Mouse (Mus musculus): ENCODE data around the gene Noxo1.
"Not testable (repeated sequence)": the region's sequence is repeated elsewhere in the genome, so short reads cannot be mapped to it uniquely, and the experiment has no call there.

Noxo1 gene

DNA sequence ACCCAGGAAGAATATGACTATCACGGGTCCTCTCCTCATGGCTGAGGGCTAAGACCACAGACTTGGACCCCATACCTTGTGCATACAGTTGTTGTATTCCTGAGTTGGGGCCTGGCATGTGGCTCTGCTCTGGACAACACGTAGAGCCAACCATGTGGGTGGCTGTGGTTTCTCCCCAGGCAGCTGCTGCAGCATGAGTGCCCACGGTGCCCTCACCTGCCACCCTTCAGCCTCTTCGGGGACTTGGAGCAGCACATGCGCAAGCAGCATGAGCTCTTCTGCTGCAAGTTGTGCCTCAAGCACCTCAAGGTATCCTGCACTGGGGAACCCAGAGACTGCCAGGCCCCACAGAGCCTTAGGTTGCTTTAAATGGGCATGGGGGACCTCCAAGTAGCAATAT, 19.2 kb upstream of the Noxo1 start:
- DNase-seq (ENCODE audit: extremely low read depth, low read depth): no peak

DNA sequence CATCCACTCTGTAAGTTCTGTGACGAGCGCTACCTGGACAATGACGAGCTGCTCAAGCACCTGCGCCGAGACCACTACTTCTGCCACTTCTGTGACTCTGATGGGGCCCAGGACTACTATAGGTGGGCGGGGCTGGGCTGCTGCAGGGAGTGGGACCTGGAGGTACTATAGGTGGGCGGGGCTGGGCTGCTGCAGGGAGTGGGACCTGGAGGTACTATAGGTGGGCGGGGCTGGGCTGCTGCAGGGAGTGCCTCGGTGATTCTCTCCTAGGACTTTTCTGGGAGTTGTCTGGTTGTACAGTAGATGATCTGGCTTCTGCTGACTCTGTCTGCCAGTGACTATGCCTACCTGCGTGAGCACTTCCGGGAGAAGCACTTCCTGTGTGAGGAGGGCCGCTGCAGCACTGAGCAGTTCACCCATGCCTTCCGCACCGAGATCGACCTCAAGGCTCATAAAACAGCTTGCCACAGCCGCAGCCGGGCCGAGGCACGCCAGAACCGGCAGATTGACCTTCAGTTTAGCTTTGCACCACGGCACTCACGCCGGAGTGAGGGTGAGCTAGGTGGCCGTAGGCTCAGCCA, 18.4 kb upstream of the Noxo1 start:
- DNase-seq (ENCODE audit: extremely low read depth, low read depth): no peak

DNA sequence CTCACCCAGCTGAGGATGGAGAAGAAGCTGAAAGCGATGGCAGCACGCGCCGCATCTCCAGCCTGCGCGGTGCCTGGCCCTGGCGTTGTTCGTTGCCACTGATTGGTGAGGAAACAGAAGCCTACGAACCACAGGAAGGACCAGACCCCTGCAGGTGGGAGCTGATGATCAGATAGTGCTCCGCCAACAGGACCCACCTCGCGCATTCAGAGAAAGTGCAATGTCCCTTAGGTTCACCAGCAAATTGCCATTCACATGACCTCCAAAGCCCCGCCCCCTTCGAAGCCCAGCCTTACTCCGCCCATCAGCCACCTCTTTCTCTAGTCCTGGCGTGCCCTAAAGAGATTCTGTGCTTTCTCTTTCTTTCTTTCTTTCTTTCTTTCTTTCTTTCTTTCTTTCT, 9.5 kb upstream of the Noxo1 start:
- DNase-seq (ENCODE audit: extremely low read depth, low read depth): peak; percentile 36

DNA sequence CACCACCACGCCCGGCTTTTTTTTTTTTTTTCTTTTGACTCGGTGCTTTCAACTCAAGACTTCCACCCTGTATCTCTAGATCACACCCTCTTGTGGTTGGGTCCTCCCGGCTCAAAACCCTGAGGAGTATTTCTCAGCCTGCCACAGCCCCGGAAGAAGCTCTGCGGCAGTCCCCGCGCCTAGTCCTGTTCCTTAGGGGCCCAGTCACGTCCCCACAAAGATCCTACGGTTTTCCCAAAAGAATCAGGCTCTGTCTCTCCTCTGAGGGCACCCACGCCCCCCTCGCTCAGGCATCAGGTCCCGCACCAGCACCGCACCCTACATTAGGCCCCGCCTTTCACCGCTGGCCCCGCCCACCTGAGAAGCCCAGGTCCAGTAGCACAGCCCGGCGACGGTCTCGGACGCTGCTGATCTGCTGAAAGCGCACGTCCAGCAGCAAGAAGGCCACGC, 8.9 kb upstream of the Noxo1 start:
- DNase-seq (ENCODE audit: extremely low read depth, low read depth): peak; percentile 76

DNA sequence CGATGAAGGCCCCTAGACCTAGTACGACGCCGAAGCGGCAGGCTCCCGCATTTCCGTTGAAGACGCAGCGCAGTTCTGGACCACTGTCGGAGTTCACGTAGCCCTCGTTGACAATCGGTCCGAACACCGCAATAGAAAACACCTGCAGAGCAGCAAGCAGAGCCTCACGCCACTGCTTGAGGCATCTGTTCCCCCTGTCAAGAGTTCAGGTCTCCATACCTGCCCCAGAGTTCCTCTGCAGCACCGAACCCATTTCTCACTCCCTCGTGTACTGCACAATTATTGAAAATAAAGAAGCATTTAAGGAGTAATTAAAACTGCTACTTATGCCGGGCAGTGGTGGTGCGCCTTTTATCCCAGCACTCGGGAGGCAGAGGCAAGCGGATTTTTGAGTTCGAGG, 8.4 kb upstream of the Noxo1 start:
- DNase-seq (ENCODE audit: extremely low read depth, low read depth): no peak

DNA sequence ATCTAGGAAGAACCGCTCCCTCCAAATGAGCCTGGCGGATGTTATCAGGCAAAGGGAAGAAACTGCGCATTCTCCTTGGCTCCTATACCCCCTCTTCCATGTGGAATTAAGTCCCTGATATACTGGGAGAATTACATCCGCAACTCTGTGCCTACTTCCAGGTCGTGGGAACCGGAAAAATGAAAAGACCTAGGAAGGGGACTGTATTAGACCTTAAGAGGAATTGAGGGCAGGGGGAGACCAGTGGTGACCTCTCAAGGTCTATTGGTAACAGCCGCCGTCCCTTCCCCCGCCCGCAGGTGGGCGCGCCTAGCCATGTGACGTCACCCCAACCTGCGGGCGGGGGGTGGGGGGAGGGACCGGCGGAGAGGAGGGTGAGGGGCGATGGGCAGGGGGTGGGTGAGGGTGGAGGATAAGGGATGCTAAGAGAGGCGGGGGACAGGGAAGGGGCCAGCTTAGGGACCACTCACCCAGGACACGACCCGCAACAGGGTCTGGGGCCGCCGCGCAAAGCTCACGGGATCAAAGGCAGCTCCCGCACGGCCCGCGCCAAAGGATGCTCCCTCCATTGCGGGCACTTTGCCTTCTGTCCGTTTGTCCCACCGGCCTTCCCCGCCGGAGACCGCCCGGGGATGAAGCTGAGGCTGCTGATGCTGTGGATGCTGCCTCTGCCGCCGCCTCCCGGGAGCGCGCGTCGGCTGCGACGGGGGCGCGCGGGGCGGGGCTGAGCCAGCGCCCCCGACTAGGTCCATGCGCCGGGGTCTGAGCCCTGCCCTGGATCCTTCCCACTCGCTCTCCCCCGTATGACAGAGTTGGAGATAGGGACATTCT, 6.6 kb upstream of the Noxo1 start, which contains the start of gene Syngr3:
Gene Syngr3, minus strand, starts transcription at position 705 of the 831 bp plus-strand sequence.
- no peak for DNase-seq (ENCODE audit: extremely low read depth, low read depth)

DNA sequence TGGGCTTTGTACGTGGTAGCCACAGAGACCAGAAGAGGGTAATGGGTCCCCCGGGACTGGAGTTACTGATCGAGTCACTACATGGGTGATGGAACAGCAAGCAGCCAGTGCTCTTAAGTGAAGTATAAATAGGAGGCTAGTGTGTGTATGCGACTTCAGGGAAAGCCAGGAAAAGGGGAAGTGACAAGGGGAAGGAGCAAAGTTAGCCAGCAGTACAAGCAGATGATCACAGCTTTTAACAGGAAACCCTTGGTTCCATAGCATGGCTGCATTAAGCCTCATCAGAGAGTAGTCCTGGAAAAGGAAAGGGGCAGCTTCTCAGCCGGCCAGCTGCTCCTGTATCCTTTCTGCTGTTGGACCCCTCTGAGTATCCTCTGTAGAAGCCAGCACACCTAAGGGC, 3.6 kb upstream of the Noxo1 start:
- peak; percentile 33 for DNase-seq (ENCODE audit: extremely low read depth, low read depth)

DNA sequence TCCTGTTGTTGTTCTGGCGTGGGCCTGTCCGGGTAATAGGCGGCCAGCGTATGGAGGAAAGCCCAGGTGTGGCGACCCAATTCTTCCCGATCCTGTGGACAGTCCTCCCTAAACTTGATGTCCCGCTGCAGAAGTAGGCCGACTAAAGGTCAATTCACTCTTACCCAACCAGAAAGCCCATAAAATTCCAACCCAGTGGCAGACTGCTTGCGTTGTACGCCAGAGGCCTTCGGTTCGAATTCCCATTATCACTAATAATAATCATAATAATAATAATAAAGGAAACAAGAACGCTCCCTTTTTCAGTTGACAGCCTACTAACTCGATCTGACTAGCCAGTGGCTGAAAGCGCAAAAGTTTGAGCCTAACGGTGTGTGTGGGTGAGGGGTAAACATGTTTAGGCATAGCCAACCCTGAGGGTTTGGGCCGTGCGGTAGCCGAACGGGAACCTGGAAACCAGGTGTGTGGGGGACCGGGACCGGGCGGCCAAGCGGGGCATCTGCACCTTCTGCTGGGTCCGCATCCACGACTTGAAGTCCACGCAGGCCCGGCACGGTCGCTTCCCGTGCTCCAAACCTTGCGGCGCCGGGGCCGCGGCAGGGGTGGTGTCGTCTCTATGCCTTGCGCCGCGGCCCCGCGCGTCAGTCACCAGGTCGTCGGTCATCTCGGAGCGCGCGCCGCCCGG, 566 bp upstream of the Noxo1 start:
- DNase-seq (ENCODE audit: extremely low read depth, low read depth): no peak

DNA sequence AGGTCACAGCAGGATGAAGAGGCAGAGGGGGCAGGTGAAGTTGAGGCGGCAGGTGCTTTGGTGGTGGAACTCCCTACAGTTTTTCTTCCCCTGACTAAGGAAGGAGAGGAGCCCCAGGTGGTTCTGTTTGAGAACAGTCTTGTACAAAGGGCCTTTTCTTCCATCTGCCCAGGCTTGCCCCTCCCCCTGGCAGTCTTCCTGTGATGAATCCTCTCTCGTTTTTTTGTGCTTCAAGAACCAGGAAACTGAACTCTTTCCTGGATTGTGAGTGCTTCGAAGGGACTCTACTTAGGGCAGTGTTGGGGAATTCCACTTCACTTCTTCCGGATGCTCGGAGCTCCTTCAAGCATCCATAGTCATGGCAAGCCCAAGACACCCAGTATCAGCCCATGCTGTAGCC, 2.0 kb downstream of the Noxo1 start:
- DNase-seq (ENCODE audit: extremely low read depth, low read depth): no peak

DNA sequence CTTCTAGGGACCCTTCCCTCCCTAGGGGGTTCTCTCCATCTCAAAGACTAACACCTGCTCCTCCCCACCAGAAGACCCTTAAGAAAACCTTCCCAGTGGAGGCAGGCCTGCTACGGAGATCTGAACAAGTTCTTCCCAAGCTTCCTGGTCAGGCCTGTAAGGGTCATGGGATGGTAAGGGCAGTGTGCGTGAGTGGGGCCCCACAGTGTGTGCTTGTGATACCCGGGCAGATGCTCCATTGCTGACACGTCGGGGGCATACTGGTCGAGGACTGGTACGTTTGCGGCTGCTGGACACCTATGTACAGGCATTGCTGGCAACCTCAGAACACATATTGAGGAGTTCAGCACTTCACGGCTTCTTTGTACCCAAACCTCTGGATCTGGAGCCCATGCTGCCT, 2.7 kb downstream of the Noxo1 start:
- DNase-seq (ENCODE audit: extremely low read depth, low read depth): no peak

DNA sequence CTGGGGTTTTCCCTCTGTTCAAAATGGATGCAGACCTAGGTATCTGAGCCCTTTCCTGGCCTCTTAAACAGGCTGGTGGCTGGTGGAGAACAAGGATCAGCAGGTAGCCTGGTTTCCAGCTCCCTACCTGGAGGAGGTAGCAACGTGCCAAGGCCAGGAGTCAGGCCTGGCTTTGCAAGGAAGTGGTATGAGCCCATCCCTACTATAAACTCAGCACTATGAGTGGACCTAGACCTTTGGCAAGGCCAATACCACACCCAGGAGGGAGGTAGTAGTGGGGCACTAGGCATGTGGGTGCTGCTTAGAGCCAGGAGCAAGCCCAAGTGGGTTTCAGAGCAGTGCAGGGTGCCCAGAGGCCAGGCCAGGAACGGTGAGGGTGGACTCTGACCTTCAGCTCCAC, 3.4 kb downstream of the Noxo1 start:
- no peak for DNase-seq (ENCODE audit: extremely low read depth, low read depth)

DNA sequence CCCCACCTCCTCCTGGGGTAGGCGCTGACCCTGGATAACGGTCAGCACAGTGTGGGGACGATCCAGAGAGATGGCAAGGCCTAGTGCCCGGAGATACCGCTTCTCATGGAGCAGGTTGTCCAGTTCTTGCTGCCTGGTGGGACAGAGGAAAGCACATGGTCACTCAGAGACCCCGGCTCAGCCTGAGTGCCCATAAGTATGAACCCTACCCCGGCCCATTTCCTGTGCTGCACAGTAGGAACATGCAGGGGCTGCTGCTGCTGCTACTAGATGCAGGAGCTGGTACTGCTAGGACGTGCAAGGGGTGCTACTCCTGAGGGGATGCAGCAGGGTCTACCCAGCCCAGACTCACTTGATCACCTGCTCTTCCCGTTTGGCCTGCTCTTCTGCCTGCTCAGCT, 5.2 kb downstream of the Noxo1 start:
- no peak for DNase-seq (ENCODE audit: extremely low read depth, low read depth)

DNA sequence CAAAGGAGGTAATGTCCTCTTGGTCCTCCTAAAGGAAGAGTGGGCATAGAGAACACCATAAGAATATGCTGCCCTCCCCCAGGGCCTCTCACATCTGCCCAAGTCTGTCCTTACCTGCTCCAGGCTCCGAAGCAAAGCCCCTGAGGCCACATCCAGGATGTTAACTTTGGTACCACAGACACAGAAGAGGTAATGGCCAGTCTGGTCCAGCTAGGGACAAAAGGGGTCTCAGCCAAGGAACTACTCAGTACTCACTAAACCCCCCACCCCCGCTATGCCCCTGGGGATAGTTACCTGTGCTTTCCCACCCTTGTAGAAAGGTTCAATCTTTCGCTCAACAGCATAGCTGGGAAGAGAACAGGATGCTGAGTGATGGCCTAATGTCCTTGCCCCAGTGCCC, 9.8 kb downstream of the Noxo1 start:
- no peak for DNase-seq (ENCODE audit: extremely low read depth, low read depth)

DNA sequence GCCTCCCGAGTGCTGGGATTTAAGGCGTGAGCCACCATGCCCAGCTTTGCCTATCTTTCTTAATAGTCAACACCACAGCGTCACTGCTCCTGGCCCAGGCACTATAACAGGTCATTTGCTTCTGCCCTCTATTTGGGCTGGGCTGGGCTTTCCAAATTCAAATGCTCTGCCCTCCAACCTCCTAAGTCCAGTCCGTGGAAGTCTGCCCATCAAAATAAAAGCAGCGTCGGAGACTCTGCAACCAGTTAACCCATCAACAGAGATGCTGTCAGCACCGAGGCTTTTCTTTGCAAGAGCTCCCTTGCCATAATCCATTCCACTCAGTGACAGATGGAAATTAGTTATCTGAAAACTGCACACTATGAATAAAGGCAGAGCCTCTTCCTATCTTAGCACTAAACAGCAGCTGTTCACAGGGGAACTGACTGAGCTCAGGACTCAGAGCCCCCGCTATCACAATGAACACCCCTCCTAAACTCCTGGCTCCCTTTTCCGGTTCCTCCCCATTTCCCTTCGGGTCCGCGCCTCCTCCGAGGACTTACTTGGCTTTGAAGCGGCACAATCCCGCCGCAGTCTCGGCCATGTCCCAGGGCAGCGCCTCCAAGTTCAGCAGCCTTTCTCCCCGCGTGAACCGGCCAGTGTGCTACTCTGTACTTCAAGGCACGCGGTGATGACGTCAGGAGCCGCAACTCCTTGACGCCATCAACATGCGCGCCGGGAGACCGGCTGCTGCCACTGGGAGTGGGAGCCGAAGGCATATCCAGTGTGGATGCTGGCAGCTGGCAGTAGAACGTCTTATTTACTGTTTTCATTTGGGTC, 11.2 kb downstream of the Noxo1 start, which contains the start of gene Tbl3:
Gene Tbl3, minus strand, starts transcription at position 679 of the 819 bp plus-strand sequence.
- DNase-seq (ENCODE audit: extremely low read depth, low read depth): peak; percentile 82

DNA sequence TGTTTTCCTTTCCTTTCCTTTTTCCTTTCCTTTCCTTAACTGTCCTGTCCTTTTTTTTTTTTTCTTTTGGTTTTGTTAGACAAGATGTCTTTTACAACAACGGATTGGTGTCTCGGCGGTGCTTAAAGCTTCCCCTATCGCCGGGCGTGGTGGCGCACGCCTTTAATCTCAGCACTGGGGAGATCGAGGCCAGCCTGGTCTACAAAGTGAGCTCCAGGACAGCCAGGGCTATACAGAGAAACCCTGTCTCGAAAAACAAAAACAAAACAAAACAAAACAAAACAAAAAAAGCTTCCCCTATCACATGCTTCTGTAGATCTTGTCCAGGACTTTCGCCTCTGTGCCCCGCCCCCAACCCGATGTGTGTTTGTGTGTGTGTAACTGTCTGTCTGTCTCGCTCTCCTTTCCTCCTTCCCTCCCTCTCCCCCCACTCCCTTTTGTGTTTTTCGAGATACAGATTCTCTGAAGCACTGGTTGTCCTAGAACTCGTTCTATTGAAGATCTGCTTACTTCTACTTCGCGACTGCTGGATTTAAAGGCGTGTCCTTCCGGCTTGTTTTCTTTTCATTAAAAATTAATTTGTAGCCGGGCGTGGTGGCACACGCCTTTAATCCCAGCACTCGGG, 11.9 kb downstream of the Noxo1 start:
- DNase-seq (ENCODE audit: extremely low read depth, low read depth): peak; percentile 32

DNA sequence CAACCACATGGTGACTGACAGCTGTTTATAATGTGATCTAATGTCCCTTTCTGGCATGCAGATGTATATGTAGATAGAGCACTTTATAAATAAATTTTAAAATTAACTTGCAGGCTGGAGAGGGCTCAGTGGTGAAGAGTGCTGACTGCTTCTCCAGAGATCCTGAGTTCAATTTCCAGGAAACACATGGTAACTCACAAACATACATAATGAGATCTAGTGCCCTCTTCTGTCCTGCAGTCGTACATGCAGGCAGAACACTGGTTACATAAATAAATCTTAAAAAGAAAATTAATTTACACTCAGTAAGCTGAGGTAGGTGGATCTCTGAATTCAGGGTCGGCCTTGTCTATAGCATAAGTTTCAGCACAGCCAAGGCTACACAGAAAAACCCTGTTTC, 12.6 kb downstream of the Noxo1 start:
- DNase-seq (ENCODE audit: extremely low read depth, low read depth): peak; percentile 58

DNA sequence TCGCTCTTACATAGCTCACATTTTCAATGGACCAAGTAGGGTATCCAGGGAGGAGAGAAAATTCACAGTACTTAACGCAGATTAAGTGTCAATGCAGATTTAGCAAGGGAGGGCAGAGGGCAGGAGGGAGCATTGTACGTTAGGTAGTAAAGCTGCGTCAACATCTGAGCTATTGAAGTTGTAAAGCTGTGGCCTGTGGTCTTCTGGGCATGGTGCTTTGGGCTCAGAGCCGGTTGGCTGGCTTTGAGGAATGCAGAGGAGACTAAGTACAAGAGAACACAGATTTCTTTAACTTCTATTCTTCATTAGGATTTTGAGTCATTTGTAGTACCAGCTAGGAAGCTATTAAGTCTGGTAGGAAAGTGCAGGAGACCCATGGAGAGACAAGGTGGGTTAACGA, 19.5 kb downstream of the Noxo1 start:
- no peak for DNase-seq (ENCODE audit: extremely low read depth, low read depth)

DNA sequence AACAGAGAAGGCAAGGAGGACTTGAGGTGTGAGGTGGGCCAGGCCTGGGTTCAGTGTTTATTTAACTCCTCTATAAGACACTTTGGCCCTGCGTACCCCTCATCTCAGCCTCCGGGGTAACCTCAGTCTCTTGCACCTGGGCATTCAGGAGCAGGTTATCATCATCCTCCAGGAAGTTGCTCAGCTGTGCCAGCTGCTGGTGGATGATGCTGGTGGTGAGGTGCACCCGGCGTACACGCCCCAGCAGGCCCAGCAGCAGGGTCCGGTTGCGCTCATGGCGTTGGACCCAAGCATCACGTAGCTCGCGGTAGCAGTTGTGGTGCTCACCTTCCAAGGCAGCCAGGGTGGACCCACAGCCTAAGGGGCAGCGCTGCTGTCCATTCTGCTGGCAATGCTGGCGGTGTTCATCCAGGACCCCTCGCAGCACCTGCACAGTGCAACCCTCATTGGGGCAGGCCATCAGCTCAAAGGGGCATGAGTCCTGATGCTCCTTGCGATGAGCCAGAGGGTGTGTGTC, 20.2 kb downstream of the Noxo1 start:
- DNase-seq (ENCODE audit: extremely low read depth, low read depth): no peak

DNA sequence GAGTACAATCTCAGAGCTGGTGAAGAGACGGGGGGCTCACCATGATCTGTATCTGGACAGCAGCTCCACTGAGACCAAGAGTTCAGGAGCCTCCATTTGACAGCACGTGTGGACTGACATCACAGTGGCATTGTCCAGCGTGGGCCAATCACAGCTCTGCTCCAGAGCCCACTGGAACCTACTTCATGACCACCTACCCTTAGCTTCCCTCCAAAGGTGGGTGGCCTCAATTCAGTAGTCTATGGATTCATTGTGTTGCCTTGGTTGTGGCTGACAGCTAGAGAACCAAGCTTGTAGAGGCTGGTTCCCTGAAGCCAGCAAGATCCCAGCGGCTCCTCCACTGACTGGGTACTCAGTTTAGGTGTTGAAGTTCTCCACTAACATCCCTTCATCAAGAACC, 21.9 kb downstream of the Noxo1 start, which contains the start of the genes Rnf151 and Rps2:
Gene Rnf151, minus strand, starts transcription at position 121 of the 400 bp plus-strand sequence.
Gene Rps2, plus strand, starts transcription at position 174 of the 400 bp plus-strand sequence.
- no peak for DNase-seq (ENCODE audit: extremely low read depth, low read depth)

DNA sequence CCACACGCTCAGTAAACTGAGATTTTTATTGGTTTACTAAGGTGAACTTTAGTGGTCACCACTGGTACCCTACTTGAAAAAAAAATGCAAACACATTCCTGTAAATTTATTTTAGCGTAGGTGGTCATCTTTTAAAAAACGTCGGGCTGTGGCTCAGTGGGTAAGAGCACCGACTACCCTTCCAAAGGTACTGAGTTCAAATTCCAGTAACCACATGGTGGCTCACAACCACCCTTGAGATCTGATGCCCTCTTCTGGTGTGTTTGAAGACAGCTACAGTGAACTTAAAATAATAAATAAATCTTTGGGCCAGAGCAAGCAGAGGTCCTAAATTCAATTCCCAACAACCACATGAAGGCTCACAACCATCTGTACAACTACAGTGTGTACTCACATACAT, 22.9 kb downstream of the Noxo1 start:
- not testable (repeated sequence) for DNase-seq (ENCODE audit: extremely low read depth, low read depth)

Data from MEL-GATA-1-ER (cell line).